In genomic region chr10:120124801-120125464, GRCm38 (mm10) we compare ENCODE assay signal across 9 mouse cellular contexts. TPM values are rescaled to one million over a fixed set of nuclear protein-coding genes. Genes with fewer than 3 reads are reported as not detected.
DNase-seq lines count a peak whose midpoint lies in the region; ATAC-seq and TF ChIP-seq lines count a peak whose summit lies in the region.
"Had no signal": no experiment of that assay in that cellular context is flagged by ENCODE, and none has a peak within 500 bp of the region (broad histone marks: within the 10 kb centered on the region; RNA-seq: fewer than 3 reads in every experiment).

No protein-coding gene starts in this region.

- peak; percentile 98 for TF ChIP-seq CTCF in E14TG2a.4 (conservative IDR thresholded peaks at IDR 0.05; ENCODE audit: low read length)

- no peak for ATAC-seq in embryonic facial prominence, embryonic 11.5 days (replicated peaks; ENCODE audit: insufficient number of reproducible peaks, low FRiP score, low TSS enrichment, low read depth)
- peak; percentile 56 for ATAC-seq in lung, embryonic 16.5 days (ENCODE audit: low read depth)

- no peak overlapping the region for H3K9ac ChIP-seq in embryonic facial prominence, embryonic 11.5 days (replicated peaks; ENCODE audit: low read length)
- H3K9ac ChIP-seq in lung, embryonic 16.5 days (ENCODE audit: low read length), result no peak overlapping the region
- H3K9ac ChIP-seq: limb, embryonic 15.5 days had no signal

- H3K36me3 ChIP-seq in E14TG2a.4 (ENCODE audit: insufficient read depth, low read length), result no peaks in the 10 kb centered on the region
- H3K36me3 ChIP-seq in embryonic facial prominence, embryonic 11.5 days (replicated peaks; ENCODE audit: control insufficient read depth, insufficient read depth, low read depth, low read length), result no peaks in the 10 kb centered on the region
- no peaks in the 10 kb centered on the region for H3K36me3 ChIP-seq in heart, embryonic 10.5 days
- no peaks in the 10 kb centered on the region for H3K36me3 ChIP-seq in lung, embryonic 16.5 days (ENCODE audit: control insufficient read depth, insufficient read depth, low read length)
- H3K36me3 ChIP-seq: limb, embryonic 15.5 days had no signal

- H3K27me3 ChIP-seq in E14TG2a.4 (ENCODE audit: insufficient read depth, low read length), result peaks cover 9% of the 10 kb centered on the region
- H3K27me3 ChIP-seq in embryonic facial prominence, embryonic 11.5 days (ENCODE audit: control insufficient read depth, insufficient read depth, low read length), result no peaks in the 10 kb centered on the region
- no peaks in the 10 kb centered on the region; the same call in 1 of the 2 replicates for H3K27me3 ChIP-seq in heart, embryonic 10.5 days (ENCODE audit: insufficient read depth, poor library complexity, severe bottlenecking)
- H3K27me3 ChIP-seq in lung, embryonic 16.5 days (ENCODE audit: control insufficient read depth, insufficient read depth, low read depth, low read length), result no peaks in the 10 kb centered on the region; the same call in 1 of the 2 replicates
- H3K27me3 ChIP-seq: limb, embryonic 15.5 days had no signal

- peak; percentile 85 to 88 for DNase-seq in adrenal gland, postnatal 36 days
- DNase-seq in embryonic facial prominence, embryonic 11.5 days (ENCODE audit: low spot score), result peak; percentile 86
- peak; percentile 79 for DNase-seq in heart, embryonic 10.5 days (ENCODE audit: low spot score)
- DNase-seq in layer of hippocampus, adult 8-10 months (ENCODE audit: low spot score in 2 of 2), result peak; percentile 55 to 85
- peak; percentile 82 to 90 for DNase-seq in right cerebral cortex, postnatal 10 days (ENCODE audit: low spot score in 2 of 2)
- DNase-seq in urinary bladder, postnatal 14 days (ENCODE audit: low spot score), result peak; percentile 84

- peaks cover 11% of the 10 kb centered on the region for H3K4me1 ChIP-seq in E14TG2a.4 (replicated peaks; ENCODE audit: low read depth, low read length)
- no peaks in the 10 kb centered on the region for H3K4me1 ChIP-seq in embryonic facial prominence, embryonic 11.5 days (ENCODE audit: control insufficient read depth, insufficient read depth, low read length)
- no peaks in the 10 kb centered on the region for H3K4me1 ChIP-seq in heart, embryonic 10.5 days
- H3K4me1 ChIP-seq in lung, embryonic 16.5 days (replicated peaks; ENCODE audit: control insufficient read depth, insufficient read depth, low read length), result 0 out of 2 replicates have a peak, but pooled peaks cover 3% of the 10 kb centered on the region
- H3K4me1 ChIP-seq: limb, embryonic 15.5 days had no signal

- 54% methylated on average over 7 of the region's 7 CpGs for WGBS in embryonic facial prominence, embryonic 11.5 days
- 51% methylated on average over 7 of the region's 7 CpGs for WGBS in heart, embryonic 10.5 days
- WGBS in lung, embryonic 16.5 days, result 47% methylated on average over 7 of the region's 7 CpGs

- peaks cover 2% of the 10 kb centered on the region; the same call in 1 of the 2 replicates for H3K9me3 ChIP-seq in E14TG2a.4 (ENCODE audit: low read length)
- no peaks in the 10 kb centered on the region for H3K9me3 ChIP-seq in embryonic facial prominence, embryonic 11.5 days (replicated peaks; ENCODE audit: control insufficient read depth, low read length)
- H3K9me3 ChIP-seq in heart, embryonic 10.5 days, result no peaks in the 10 kb centered on the region
- no peaks in the 10 kb centered on the region for H3K9me3 ChIP-seq in lung, embryonic 16.5 days (ENCODE audit: control insufficient read depth, low read length)
- H3K9me3 ChIP-seq: limb, embryonic 15.5 days had no signal

- no peak overlapping the region for H3K4me3 ChIP-seq in E14TG2a.4 (replicated peaks; ENCODE audit: low read length)
- H3K4me3 ChIP-seq in embryonic facial prominence, embryonic 11.5 days (ENCODE audit: low read depth, low read length), result no peak overlapping the region
- H3K4me3 ChIP-seq in heart, embryonic 10.5 days, result no peak overlapping the region
- H3K4me3 ChIP-seq in lung, embryonic 16.5 days (ENCODE audit: low read length), result no peak overlapping the region
- H3K4me3 ChIP-seq: limb, embryonic 15.5 days had no signal

- no peak overlapping the region for H3K4me2 ChIP-seq in embryonic facial prominence, embryonic 11.5 days (ENCODE audit: low read depth, low read length)
- H3K4me2 ChIP-seq in lung, embryonic 16.5 days (ENCODE audit: low read depth, low read length), result no peak overlapping the region
- H3K4me2 ChIP-seq: limb, embryonic 15.5 days had no signal

- H3K27ac ChIP-seq in embryonic facial prominence, embryonic 11.5 days (replicated peaks; ENCODE audit: low read depth, low read length), result no peak overlapping the region
- H3K27ac ChIP-seq in heart, embryonic 10.5 days, result no peak overlapping the region
- no peak overlapping the region for H3K27ac ChIP-seq in lung, embryonic 16.5 days (ENCODE audit: low read length)
- H3K27ac ChIP-seq: limb, embryonic 15.5 days had no signal

RNA-seq across cellular contexts. Expression of gene Helb, which starts 12.1 kb away (rescaled TPM):
- total RNA-seq in adrenal gland, postnatal 36 days (2021), result 10 to 100 TPM in 1 of 2 experiments, 1 to 10 TPM in 1; 8.3 to 10.2 TPM
- 4.7 and 5.5 TPM in 2 replicates for polyA plus RNA-seq in embryonic facial prominence, embryonic 11.5 days (2014; fragmentation: Nextera tagmentation; extraction: Ambion mirVana)
- polyA plus RNA-seq in heart, embryonic 10.5 days (2016; fragmentation: Nextera tagmentation; extraction: Ambion mirVana), result 5.0 and 7.4 TPM in 2 replicates
- total RNA-seq in layer of hippocampus, adult 8-10 months (2022), result 1 to 10 TPM; 4.2 to 6.1 (median 4.6) TPM
- polyA plus RNA-seq in lung, embryonic 16.5 days (2015; fragmentation: Nextera tagmentation; extraction: Ambion mirVana), result 6.1 TPM in 2 replicates
